Mouse (Mus musculus) spleen, adult 18-20 months (tissue): ENCODE measurements around the gene Ltf.

Experiments
- DNase-seq, 2 experiments: peaks; one replicate each; pipeline ENCODE4 v3.0.0; 2022; ENCODE audit warnings: mixed read lengths in 2 of 2

The Ltf gene

GRCm38 (mm10) chr9:111042266-111042665 lies 23.2 kb downstream of the Ltf start:
- DNase-seq, result no peak

GRCm38 (mm10) chr9:111046222-111046621 lies 27.2 kb downstream of the Ltf start:
- DNase-seq, result no peak

GRCm38 (mm10) chr9:111047266-111047665 lies 28.2 kb downstream of the Ltf start:
- no peak for DNase-seq

GRCm38 (mm10) chr9:111048452-111048851 lies 29.4 kb downstream of the Ltf start:
- DNase-seq, result no peak

- no peak for DNase-seq
Observed at GRCm38 (mm10) chr9:111054923-111055322, 35.9 kb downstream of the Ltf start.

DNA sequence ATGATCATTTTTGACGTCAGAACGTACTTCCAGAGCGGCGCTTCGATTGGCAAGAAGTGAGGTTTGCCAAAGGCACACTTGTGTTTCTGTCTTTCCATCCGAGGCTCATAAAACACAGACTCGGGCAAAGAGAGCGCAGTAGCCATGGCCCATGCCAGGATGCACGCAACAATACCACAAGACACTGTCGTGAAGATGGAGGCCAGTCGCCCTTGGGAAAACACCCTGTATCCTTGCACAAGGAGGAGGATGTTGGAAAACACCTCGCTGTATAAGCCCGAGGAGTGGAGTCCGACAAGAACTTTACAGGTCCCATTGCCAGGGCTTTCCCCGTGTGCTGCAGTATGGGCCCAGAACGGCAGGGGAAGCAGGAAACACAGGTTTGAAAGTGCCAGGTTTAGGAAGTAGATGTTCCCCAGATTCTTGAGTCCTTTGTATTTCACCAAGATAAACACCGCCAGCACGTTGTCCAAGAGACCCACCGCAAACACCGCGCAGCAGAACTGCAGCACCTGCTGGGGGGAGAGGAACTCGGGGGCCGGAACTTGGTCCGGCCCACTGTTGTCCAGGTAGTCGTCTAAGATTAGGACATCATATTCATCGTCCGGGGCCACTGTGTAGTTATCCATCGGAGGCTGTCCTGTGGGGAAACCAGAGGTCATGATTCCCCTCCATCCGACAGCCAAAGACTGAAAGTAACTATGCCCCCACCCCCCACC lies 36.9 kb downstream of the Ltf start:
- peak in 1 of 2 experiments; percentile 25 for DNase-seq

- DNase-seq, result no peak
Observed at GRCm38 (mm10) chr9:111056519-111056797, 37.4 kb downstream of the Ltf start.

DNA sequence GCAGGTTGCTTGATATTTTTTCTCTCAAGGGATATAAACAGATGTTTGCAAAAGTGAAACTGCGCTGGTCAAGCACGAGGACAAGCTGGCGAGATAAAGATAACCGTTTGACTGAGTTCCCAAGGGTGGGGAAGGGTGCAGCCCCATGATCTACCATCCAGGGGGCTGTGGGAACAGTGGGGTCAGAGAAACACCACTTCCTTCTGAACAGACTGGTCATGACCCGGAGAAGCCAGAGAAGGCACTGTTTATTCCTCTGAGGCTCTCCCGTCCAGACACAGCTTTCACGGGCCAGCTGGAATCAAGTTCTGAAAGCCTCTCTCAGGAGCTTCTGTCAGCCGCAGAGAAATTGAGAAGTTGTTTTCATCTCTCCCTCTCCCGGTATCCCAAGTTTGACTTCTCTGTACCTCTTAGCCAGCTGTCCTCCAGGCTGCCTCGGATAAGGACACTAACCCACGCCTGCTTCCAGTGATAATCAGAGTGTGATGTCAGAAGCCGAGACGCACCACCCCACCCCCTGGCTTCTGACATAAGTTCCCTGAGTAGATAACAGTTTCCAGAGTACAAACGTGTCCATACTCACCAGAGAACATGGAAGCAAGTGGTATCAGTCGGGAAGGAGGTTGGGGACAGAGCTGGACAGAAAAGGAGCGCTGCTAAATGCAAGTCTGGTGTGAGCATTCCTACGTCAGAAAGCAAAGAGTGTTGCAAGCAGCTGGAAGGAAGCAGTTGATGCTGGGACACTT lies 37.9 kb downstream of the Ltf start, which contains the start of gene Ccrl2:
Gene Ccrl2 (minus strand): TSS at position 722 of the 746 bp plus-strand sequence.
- DNase-seq, result peak in 1 of 2 experiments; percentile 31

DNA sequence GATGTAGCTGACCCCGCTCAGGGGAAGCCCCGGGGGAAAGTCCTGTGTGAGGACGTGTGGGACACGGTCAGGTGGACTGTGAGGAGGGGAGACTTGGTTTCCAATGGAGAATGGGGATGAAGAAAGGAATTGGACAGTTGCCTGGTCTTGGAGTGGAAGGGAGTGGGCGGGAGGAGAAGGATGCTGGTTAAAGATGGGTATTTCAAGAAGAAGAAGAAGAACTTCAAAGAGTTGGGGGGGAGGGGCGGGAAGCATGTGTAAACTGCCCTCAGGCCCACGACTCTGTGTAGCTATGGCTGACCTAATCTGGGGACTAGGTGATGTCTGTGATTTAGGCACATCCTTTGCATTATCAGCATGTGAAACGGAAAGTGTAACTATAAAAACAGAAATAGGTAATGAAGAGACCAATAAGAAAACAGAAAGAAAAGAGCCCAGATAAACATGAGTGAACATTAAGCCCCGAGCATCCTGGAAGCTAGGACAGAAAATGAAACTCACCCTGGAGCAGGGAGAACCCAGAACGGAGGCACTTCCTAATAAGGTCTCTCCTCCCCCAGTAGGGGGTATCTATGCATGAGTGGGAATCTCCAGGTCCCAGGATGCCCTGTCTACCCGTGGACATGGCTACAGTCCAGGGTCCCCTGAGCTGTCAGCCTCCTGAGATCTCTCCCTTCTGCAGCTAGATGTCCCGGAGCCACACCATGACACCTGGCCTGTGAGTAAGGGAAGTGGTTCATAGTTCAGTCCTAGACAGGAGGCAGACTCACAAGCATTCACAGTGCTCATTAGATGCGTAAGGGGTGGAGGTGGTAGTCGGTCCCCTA lies 38.7 kb downstream of the Ltf start:
- DNase-seq, result no peak

DNA sequence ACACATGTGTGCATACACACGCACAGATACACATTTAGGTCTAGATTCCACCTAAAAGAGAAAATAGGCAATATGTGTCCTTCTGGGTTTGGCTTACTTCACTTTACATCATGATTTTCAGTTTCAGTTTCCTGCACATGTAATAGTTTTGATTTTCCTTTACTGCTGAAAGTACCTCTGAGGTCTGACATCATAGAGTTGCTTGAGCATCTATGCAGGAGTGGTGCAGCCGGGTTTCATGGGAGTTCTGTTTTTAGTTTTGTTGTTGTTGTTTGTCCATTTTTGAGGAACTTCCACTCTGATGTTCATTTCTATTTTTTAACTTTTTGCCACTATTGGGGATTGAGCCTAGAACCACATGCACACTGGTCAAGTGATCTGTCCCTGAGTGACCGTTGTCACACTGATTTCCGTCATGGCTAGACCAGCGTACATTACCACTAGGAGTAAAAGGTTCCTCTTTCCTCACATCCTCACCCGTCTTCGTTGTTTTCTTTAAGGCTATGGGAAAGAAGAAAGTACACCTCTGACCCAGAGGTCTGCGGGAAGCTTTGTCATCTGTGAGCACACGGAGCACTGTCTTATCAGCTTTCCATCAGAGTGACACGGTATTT lies 40.0 kb downstream of the Ltf start:
- no peak for DNase-seq

- no peak for DNase-seq
Observed at GRCm38 (mm10) chr9:111062840-111063239, 43.8 kb downstream of the Ltf start.

DNA sequence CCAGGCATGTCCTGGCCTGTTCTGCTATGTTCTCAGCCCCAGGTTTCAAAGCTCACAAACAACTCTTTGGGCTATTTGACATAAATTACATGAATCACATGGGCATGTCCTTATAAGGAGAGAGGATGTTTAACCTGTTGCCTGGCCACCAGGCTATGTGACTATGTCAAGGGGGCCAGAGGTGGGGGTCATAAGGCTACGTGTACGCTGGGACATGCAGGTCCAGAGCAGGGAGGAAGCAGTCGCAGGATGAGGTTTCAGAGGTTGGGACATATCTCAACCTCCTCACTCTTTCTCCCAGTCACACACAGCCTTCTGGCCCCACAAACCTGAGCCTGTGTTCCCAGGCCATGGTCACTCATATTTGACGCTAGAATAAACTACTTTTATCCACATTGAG lies 48.0 kb downstream of the Ltf start:
- DNase-seq, result no peak

DNA sequence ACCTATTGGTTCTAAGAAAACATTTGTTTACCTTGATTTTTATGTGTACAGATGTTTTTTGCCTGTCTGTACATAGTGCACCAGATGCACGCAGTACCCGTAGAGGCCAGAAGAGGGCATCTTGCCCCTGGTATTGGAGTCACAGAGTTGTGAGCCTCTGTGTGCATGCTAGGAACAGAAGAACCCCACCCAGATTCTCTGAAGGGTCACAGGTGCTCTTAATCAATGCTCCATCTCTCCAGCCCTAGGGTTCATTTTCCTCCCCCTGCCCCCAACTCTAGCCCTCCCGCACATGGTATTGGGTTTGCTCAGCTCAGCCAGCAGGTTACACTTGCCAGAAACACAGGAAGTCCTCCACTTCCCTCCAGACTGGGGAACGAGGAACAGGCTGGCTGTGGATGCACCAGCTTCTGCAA lies 51.5 kb downstream of the Ltf start:
- DNase-seq, result peak in 1 of 2 experiments; percentile 58

GRCm38 (mm10) chr9:111072175-111072574 lies 53.1 kb downstream of the Ltf start:
- no peak for DNase-seq

- no peak for DNase-seq
Observed at GRCm38 (mm10) chr9:111072971-111073370, 53.9 kb downstream of the Ltf start.

DNA sequence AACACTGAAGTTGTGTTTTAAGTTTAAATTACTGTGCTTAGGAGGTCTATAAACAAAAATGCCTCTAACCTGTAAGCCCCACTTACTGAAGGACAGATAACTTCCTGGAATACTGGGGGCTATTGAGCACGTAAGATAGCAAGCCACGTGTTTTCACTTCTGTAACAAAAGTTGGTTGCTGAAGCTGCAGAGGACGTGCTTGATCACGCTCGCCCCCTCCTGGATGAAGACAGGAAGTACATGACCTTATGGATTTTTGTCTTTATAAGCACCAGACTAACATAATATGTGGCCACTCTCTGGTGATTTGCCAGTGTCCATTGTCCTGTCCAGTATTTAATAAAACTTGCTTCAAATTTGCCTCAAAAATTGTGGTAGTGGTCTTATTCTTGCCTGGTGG lies 58.7 kb downstream of the Ltf start:
- DNase-seq, result no peak

- DNase-seq, result no peak
Observed at GRCm38 (mm10) chr9:111080801-111081200, 61.7 kb downstream of the Ltf start.

- DNase-seq, result no peak
Observed at GRCm38 (mm10) chr9:111081765-111082164, 62.7 kb downstream of the Ltf start.

DNA sequence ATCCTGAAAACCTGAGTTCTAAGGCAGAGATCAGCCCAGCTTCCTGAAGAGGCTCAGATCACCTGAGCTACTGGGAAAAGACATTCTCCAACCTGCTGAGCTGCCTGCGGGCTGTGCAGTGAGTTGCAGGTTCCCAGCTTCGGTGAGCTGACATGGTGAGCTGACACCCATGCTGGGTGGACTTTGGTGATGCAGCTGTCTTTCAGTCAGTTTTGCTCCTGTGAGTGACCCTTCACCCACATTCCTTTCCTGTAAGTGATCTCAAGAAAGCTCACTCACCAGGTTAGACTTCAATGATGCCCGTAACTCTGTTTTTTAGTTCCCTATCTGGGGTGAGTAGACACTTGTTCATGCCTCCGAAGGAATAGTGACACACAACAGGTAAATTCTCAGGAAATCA lies 66.3 kb downstream of the Ltf start:
- DNase-seq, result no peak

DNA sequence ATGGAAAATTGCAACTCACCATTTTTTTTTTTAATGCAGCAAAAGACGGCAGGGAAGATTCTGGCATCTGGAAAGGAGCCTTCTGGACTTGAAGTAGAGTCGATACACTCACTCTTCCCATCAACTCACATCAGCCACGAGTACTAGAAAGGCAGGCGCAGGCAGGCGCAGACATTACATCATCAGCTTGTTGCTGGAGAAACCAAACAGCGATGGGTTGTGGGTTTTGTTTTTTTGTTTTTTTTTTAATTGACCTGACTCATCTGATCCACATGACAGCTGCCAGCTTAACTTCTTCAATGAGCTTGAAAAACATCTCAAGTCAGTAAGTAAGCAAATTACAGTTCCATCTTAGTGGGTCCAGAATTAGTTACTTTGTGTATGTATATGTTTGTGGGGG lies 67.1 kb downstream of the Ltf start:
- no peak for DNase-seq

GRCm38 (mm10) chr9:111086995-111087606 lies 68.0 kb downstream of the Ltf start:
- DNase-seq, result no peak

GRCm38 (mm10) chr9:111087960-111088359 lies 68.9 kb downstream of the Ltf start:
- no peak for DNase-seq

GRCm38 (mm10) chr9:111088886-111089285 lies 69.8 kb downstream of the Ltf start:
- DNase-seq, result no peak
